Mouse (Mus musculus) olfactory bulb, adult 2 months (tissue): ENCODE measurements around the gene Ankrd23. TPM values are rescaled to one million over a fixed set of nuclear protein-coding genes. Genes with fewer than 3 reads are reported as not detected.

ENCODE experiments used
- H3K27ac ChIP-seq: fragments of 200-500 bp; 2 replicates; pipeline ENCODE4 v1.5.1; 2012; ENCODE audit warnings: low read depth, low read length; ENCODE audit not compliant: insufficient read depth
- H3K4me1 ChIP-seq: fragments of 200-500 bp; 2 replicates; pipeline ENCODE4 v1.6.1; 2012; ENCODE audit warnings: low read length; ENCODE audit not compliant: control insufficient read depth, insufficient read depth
- H3K4me3 ChIP-seq: fragments of 200-500 bp; 2 replicates; pipeline ENCODE4 v1.5.1; 2012; ENCODE audit warnings: mild to moderate bottlenecking, low read depth, low read length, moderate library complexity; ENCODE audit not compliant: insufficient read depth
- CTCF ChIP-seq: fragments of 200-500 bp; IDR thresholded peaks from 2 replicates; pipeline ENCODE4 v1.5.1; 2012; ENCODE audit warnings: low read depth, mild to moderate bottlenecking, low read length, moderate library complexity; ENCODE audit not compliant: insufficient read depth
- POLR2A ChIP-seq: fragments of 200-500 bp; IDR thresholded peaks from 2 replicates; pipeline ENCODE4 v1.6.1; 2012; ENCODE audit warnings: mild to moderate bottlenecking, low read depth, low read length, moderate library complexity; ENCODE audit not compliant: insufficient read depth
- WGBS: fragments of 180-500 bp; shearing (Covaris S2); methylation state at CpG from one replicate; pipeline ENCODE4 v1.1.7; 2018; 5-methylcytosine and 5-hydroxymethylcytosine counted together
- polyA plus RNA-seq: library from polyadenylated mRNA; stranded (reverse); fragments of >200 nt; gene quantifications from 2 replicates; pipeline ENCODE4 v1.2.4, GENCODE M21; 2012; ENCODE audit warnings: low replicate concordance; ENCODE audit not compliant: missing spikeins, insufficient read depth, insufficient read length

The Ankrd23 gene
- polyA plus RNA-seq, 1 experiment: not detected

GRCm38 (mm10) chr1:36541844-36542243, 5.2 kb upstream of the Ankrd23 start:
- 93% methylated on average over 16 of the region's 16 CpGs for WGBS
- TF ChIP-seq CTCF: no peak
- no peak for TF ChIP-seq POLR2A
- no peak overlapping the region for H3K4me3 ChIP-seq
- peaks cover 7% of the 10 kb centered on the region for H3K4me1 ChIP-seq
- no peak overlapping the region for H3K27ac ChIP-seq

- Histone ChIP-seq H3K27ac (no peak overlapping the region), H3K4me3 (no peak overlapping the region)
- 94% methylated on average over 12 of the region's 12 CpGs for WGBS
These were observed 4.1 kb upstream of the Ankrd23 start for GRCm38 (mm10) chr1:36540807-36541206.

GRCm38 (mm10) chr1:36540132-36540531, 3.4 kb upstream of the Ankrd23 start:
- 92% methylated on average over 11 of the region's 11 CpGs for WGBS
- no peak overlapping the region for H3K27ac ChIP-seq
- no peak overlapping the region for H3K4me3 ChIP-seq
- peaks cover 14% of the 10 kb centered on the region for H3K4me1 ChIP-seq
- TF ChIP-seq CTCF (no peak), POLR2A (no peak)

More at GRCm38 (mm10) chr1:36540807-36541206, 4.1 kb upstream of the Ankrd23 start:
- peaks cover 11% of the 10 kb centered on the region for H3K4me1 ChIP-seq
- no peak for TF ChIP-seq CTCF
- TF ChIP-seq POLR2A: no peak

- Histone ChIP-seq H3K4me3 (no peak within 1 kb of the TSS), H3K4me1 (peaks cover 21% of the 10 kb centered on the region), H3K27ac (no peak within 1 kb of the TSS)
- TF ChIP-seq CTCF (no peak), POLR2A (no peak)
- WGBS: 75% methylated on average over 9 of the region's 9 CpGs
These were observed 2.5 kb upstream of the Ankrd23 start, which contains the start of gene Gm42417 for GRCm38 (mm10) chr1:36539186-36539585. Gene Gm42417, minus strand, starts transcription at chr1:36539429.

GRCm38 (mm10) chr1:36538727-36539126, 2.0 kb upstream of the Ankrd23 start:
- Histone ChIP-seq H3K4me1 (peaks cover 21% of the 10 kb centered on the region), H3K27ac (no peak overlapping the region), H3K4me3 (no peak overlapping the region)
- TF ChIP-seq CTCF (no peak), POLR2A (no peak)
- 60% methylated on average over 4 of the region's 4 CpGs for WGBS

- TF ChIP-seq POLR2A (no peak), CTCF (no peak)
- Histone ChIP-seq H3K4me1 (peaks cover 21% of the 10 kb centered on the region), H3K27ac (no peak overlapping the region), H3K4me3 (no peak overlapping the region)
- WGBS: 86% methylated on average over 8 of the region's 8 CpGs
These were observed 320 bp downstream of the Ankrd23 start for GRCm38 (mm10) chr1:36536397-36536728.

GRCm38 (mm10) chr1:36535477-36536396, 946 bp downstream of the Ankrd23 start:
- WGBS: 77% methylated on average over 11 of the region's 11 CpGs

GRCm38 (mm10) chr1:36534595-36535058, 2.1 kb downstream of the Ankrd23 start:
- no peak overlapping the region for H3K27ac ChIP-seq
- peaks cover 21% of the 10 kb centered on the region for H3K4me1 ChIP-seq
- 68% methylated on average over 6 of the region's 6 CpGs for WGBS
- TF ChIP-seq CTCF: no peak
- TF ChIP-seq POLR2A: no peak
- no peak overlapping the region for H3K4me3 ChIP-seq

More at GRCm38 (mm10) chr1:36535477-36536396, 946 bp downstream of the Ankrd23 start:
- H3K27ac ChIP-seq: no peak overlapping the region
- H3K4me3 ChIP-seq: no peak overlapping the region
- H3K4me1 ChIP-seq: peaks cover 21% of the 10 kb centered on the region
- TF ChIP-seq POLR2A (no peak), CTCF (no peak)

GRCm38 (mm10) chr1:36533546-36533945, 3.1 kb downstream of the Ankrd23 start:
- no peak overlapping the region for H3K4me3 ChIP-seq
- peaks cover 21% of the 10 kb centered on the region for H3K4me1 ChIP-seq
- H3K27ac ChIP-seq: no peak overlapping the region
- WGBS: 87% methylated on average over 6 of the region's 6 CpGs
- TF ChIP-seq CTCF: no peak
- no peak for TF ChIP-seq POLR2A
